Mouse (Mus musculus): ENCODE measurements around the gene Tec.

- TF ChIP-seq POLR2A (IDR thresholded peaks at IDR 0.05; ENCODE audit: extremely low read depth, insufficient read depth, low read length) (no peak), CTCF (IDR thresholded peaks at IDR 0.05; ENCODE audit: low read depth, low read length) (no peak)
Measured at GRCm38 (mm10) chr5:72879736-72880135, 11.5 kb upstream of the Tec start.
